Mouse (Mus musculus): ENCODE measurements around the gene Sc5d. TPM values are rescaled to one million over a fixed set of nuclear protein-coding genes. Genes with fewer than 3 reads are reported as not detected.

The Sc5d gene
- 88.8 TPM for polyA plus RNA-seq (2017; shearing (Covaris generic))

GRCm38 (mm10) chr9:42264145-42264544 is at the start of gene Sc5d:
Gene Sc5d (minus strand): TSS chr9:42264256.

Other genes with a start within 250 kb of the Sc5d start
- gene Sorl1, start 140.0 kb downstream of the Sc5d start, polyA plus RNA-seq (2017; shearing (Covaris generic)) = 36.7 TPM
- not detected for gene Tecta, start 135.7 kb upstream of the Sc5d start, polyA plus RNA-seq (2017; shearing (Covaris generic))
- gene Tbcel, start 243.6 kb upstream of the Sc5d start, polyA plus RNA-seq (2017; shearing (Covaris generic)) = 20.5 TPM